Mouse (Mus musculus): ENCODE data around the gene Psg16. TPM values are rescaled to one million over a fixed set of nuclear protein-coding genes. Genes with fewer than 3 reads are reported as not detected.
A peak's percentile ranks its signal among the peaks of the same experiment; 100 is the strongest.
"Not testable (repeated sequence)": the region's sequence is repeated elsewhere in the genome, so short reads cannot be mapped to it uniquely, and the experiment has no call there.

Gene Psg16
- polyA plus RNA-seq, 1 experiment, result 3.3 TPM

- Histone ChIP-seq H3K4me3 (ENCODE audit: low read depth, low read length) (no peak overlapping the region), H3K36me3 (ENCODE audit: control insufficient read depth, insufficient read depth, low read length, poor library complexity, severe bottlenecking) (no peaks in the 10 kb centered on the region), H3K9ac (ENCODE audit: low read depth, poor library complexity, severe bottlenecking) (no peak overlapping the region), H3K27ac (ENCODE audit: insufficient read depth, low read length) (no peak overlapping the region), H3K4me1 (ENCODE audit: control insufficient read depth, insufficient read depth, low read length) (no peaks in the 10 kb centered on the region), H3K9me3 (replicated peaks; ENCODE audit: control insufficient read depth, insufficient read depth, low read length, poor library complexity, severe bottlenecking) (no peaks in the 10 kb centered on the region), H3K27me3 (ENCODE audit: control insufficient read depth, insufficient read depth, low read length, poor library complexity, severe bottlenecking) (no peaks in the 10 kb centered on the region)
- TF ChIP-seq EP300 (IDR thresholded peaks at IDR 0.05; ENCODE audit: insufficient read depth, low read depth, low read length), result no peak
- no peak for TF ChIP-seq POLR2A (IDR thresholded peaks at IDR 0.05; ENCODE audit: insufficient read depth, low read length)
- TF ChIP-seq CTCF (IDR thresholded peaks at IDR 0.05; ENCODE audit: low read depth, low read length), result no peak
Observed at GRCm38 (mm10) chr7:17091280-17091679, 17.4 kb downstream of the Psg16 start.

- not testable (repeated sequence) for H3K9ac ChIP-seq (ENCODE audit: low read depth, poor library complexity, severe bottlenecking); H3K36me3 ChIP-seq (ENCODE audit: control insufficient read depth, insufficient read depth, low read length, poor library complexity, severe bottlenecking); H3K27me3 ChIP-seq (ENCODE audit: control insufficient read depth, insufficient read depth, low read length, poor library complexity, severe bottlenecking); H3K27ac ChIP-seq (ENCODE audit: insufficient read depth, low read length); H3K9me3 ChIP-seq (replicated peaks; ENCODE audit: control insufficient read depth, insufficient read depth, low read length, poor library complexity, severe bottlenecking); H3K4me1 ChIP-seq (ENCODE audit: control insufficient read depth, insufficient read depth, low read length); H3K4me3 ChIP-seq (ENCODE audit: low read depth, low read length)
Observed at GRCm38 (mm10) chr7:17101631-17102030, 27.8 kb downstream of the Psg16 start.

- Histone ChIP-seq H3K27ac (ENCODE audit: insufficient read depth, low read length) (no peak overlapping the region), H3K9ac (ENCODE audit: low read depth, poor library complexity, severe bottlenecking) (no peak overlapping the region), H3K9me3 (replicated peaks; ENCODE audit: control insufficient read depth, insufficient read depth, low read length, poor library complexity, severe bottlenecking) (no peaks in the 10 kb centered on the region), H3K36me3 (ENCODE audit: control insufficient read depth, insufficient read depth, low read length, poor library complexity, severe bottlenecking) (no peaks in the 10 kb centered on the region), H3K4me3 (ENCODE audit: low read depth, low read length) (no peak overlapping the region), H3K27me3 (ENCODE audit: control insufficient read depth, insufficient read depth, low read length, poor library complexity, severe bottlenecking) (no peaks in the 10 kb centered on the region), H3K4me1 (ENCODE audit: control insufficient read depth, insufficient read depth, low read length) (no peaks in the 10 kb centered on the region)
- TF ChIP-seq EP300 (IDR thresholded peaks at IDR 0.05; ENCODE audit: insufficient read depth, low read depth, low read length), result no peak
- TF ChIP-seq CTCF (IDR thresholded peaks at IDR 0.05; ENCODE audit: low read depth, low read length), result no peak
- TF ChIP-seq POLR2A (IDR thresholded peaks at IDR 0.05; ENCODE audit: insufficient read depth, low read length), result no peak
Observed at GRCm38 (mm10) chr7:17135307-17135706, 61.5 kb downstream of the Psg16 start.

GRCm38 (mm10) chr7:17149931-17150330 is 76.1 kb downstream of the Psg16 start, which contains the start of gene Ceacam3:
Gene Ceacam3, plus strand, starts transcription at chr7:17150282.
- Histone ChIP-seq H3K36me3 (ENCODE audit: control insufficient read depth, insufficient read depth, low read length, poor library complexity, severe bottlenecking) (no peaks in the 10 kb centered on the region), H3K27me3 (ENCODE audit: control insufficient read depth, insufficient read depth, low read length, poor library complexity, severe bottlenecking) (no peaks in the 10 kb centered on the region), H3K4me1 (ENCODE audit: control insufficient read depth, insufficient read depth, low read length) (no peaks in the 10 kb centered on the region), H3K27ac (ENCODE audit: insufficient read depth, low read length) (no peak within 1 kb of the TSS), H3K4me3 (ENCODE audit: low read depth, low read length) (no peak within 1 kb of the TSS), H3K9me3 (replicated peaks; ENCODE audit: control insufficient read depth, insufficient read depth, low read length, poor library complexity, severe bottlenecking) (no peaks in the 10 kb centered on the region), H3K9ac (ENCODE audit: low read depth, poor library complexity, severe bottlenecking) (no peak within 1 kb of the TSS)
- TF ChIP-seq EP300 (IDR thresholded peaks at IDR 0.05; ENCODE audit: insufficient read depth, low read depth, low read length) (no peak), CTCF (IDR thresholded peaks at IDR 0.05; ENCODE audit: low read depth, low read length) (no peak), POLR2A (IDR thresholded peaks at IDR 0.05; ENCODE audit: insufficient read depth, low read length) (no peak)

- Histone ChIP-seq H3K27me3 (ENCODE audit: control insufficient read depth, insufficient read depth, low read length, poor library complexity, severe bottlenecking) (no peaks in the 10 kb centered on the region), H3K4me1 (ENCODE audit: control insufficient read depth, insufficient read depth, low read length) (no peaks in the 10 kb centered on the region), H3K4me3 (ENCODE audit: low read depth, low read length) (no peak overlapping the region), H3K9me3 (replicated peaks; ENCODE audit: control insufficient read depth, insufficient read depth, low read length, poor library complexity, severe bottlenecking) (no peaks in the 10 kb centered on the region), H3K9ac (ENCODE audit: low read depth, poor library complexity, severe bottlenecking) (no peak overlapping the region), H3K27ac (ENCODE audit: insufficient read depth, low read length) (no peak overlapping the region), H3K36me3 (ENCODE audit: control insufficient read depth, insufficient read depth, low read length, poor library complexity, severe bottlenecking) (no peaks in the 10 kb centered on the region)
- peak; percentile 5 for TF ChIP-seq CTCF (IDR thresholded peaks at IDR 0.05; ENCODE audit: low read depth, low read length)
- TF ChIP-seq POLR2A (IDR thresholded peaks at IDR 0.05; ENCODE audit: insufficient read depth, low read length), result no peak
- TF ChIP-seq EP300 (IDR thresholded peaks at IDR 0.05; ENCODE audit: insufficient read depth, low read depth, low read length), result no peak
Observed at GRCm38 (mm10) chr7:17155634-17156033, 81.8 kb downstream of the Psg16 start.

GRCm38 (mm10) chr7:17156885-17157677 is 83.2 kb downstream of the Psg16 start:
- H3K27ac ChIP-seq (ENCODE audit: insufficient read depth, low read length), result no peak overlapping the region
- H3K9me3 ChIP-seq (replicated peaks; ENCODE audit: control insufficient read depth, insufficient read depth, low read length, poor library complexity, severe bottlenecking), result no peaks in the 10 kb centered on the region
- TF ChIP-seq CTCF (IDR thresholded peaks at IDR 0.05; ENCODE audit: low read depth, low read length), result no peak
- no peak for TF ChIP-seq POLR2A (IDR thresholded peaks at IDR 0.05; ENCODE audit: insufficient read depth, low read length)
- TF ChIP-seq EP300 (IDR thresholded peaks at IDR 0.05; ENCODE audit: insufficient read depth, low read depth, low read length), result no peak
- H3K36me3 ChIP-seq (ENCODE audit: control insufficient read depth, insufficient read depth, low read length, poor library complexity, severe bottlenecking), result no peaks in the 10 kb centered on the region
- H3K4me3 ChIP-seq (ENCODE audit: low read depth, low read length), result no peak overlapping the region
- no peaks in the 10 kb centered on the region for H3K4me1 ChIP-seq (ENCODE audit: control insufficient read depth, insufficient read depth, low read length)
- H3K9ac ChIP-seq (ENCODE audit: low read depth, poor library complexity, severe bottlenecking), result no peak overlapping the region
- H3K27me3 ChIP-seq (ENCODE audit: control insufficient read depth, insufficient read depth, low read length, poor library complexity, severe bottlenecking), result no peaks in the 10 kb centered on the region
